Mouse (Mus musculus) heart, adult 2 months (tissue): Measurements from ENCODE around the gene Lrrc75a.
A peak's percentile ranks its signal among the peaks of the same experiment; 100 is the strongest.

Experiments used
- CTCF ChIP-seq: fragments of 200-600 bp; IDR thresholded peaks from 2 replicates; pipeline ENCODE4 v1.8.1; 2022; ENCODE audit warnings: antibody characterized with exemption, mild to moderate bottlenecking, moderate library complexity
- POLR2A ChIP-seq: fragments of 200-500 bp; IDR thresholded peaks from 2 replicates; pipeline ENCODE4 v1.6.1; 2011; ENCODE audit warnings: mild to moderate bottlenecking, low read depth, low read length, control low read depth; ENCODE audit not compliant: insufficient read depth

- TF ChIP-seq CTCF, result peak; percentile 85
- TF ChIP-seq POLR2A, result no peak
Measured at GRCm38 (mm10) chr11:62675480-62676289, 27.4 kb upstream of the Lrrc75a start.
